Comparison of ENCODE assay signal across 8 mouse cellular contexts in genomic region chr7:81829379-81829894, GRCm38 (mm10). TPM values are rescaled to one million over a fixed set of nuclear protein-coding genes. Genes with fewer than 3 reads are reported as not detected.
DNase-seq lines count a peak whose midpoint lies in the region; ATAC-seq and TF ChIP-seq lines count a peak whose summit lies in the region.

Btbd1 (minus strand) TSS chr7:81829431.

- peaks cover 40% of the 10 kb centered on the region for H3K4me1 ChIP-seq in erythroblast, embryonic 14.5 days (ENCODE audit: control insufficient read depth)
- peaks cover 36% of the 10 kb centered on the region for H3K4me1 ChIP-seq in heart, embryonic 12.5 days (replicated peaks)
- H3K4me1 ChIP-seq in kidney, postnatal 0 days (replicated peaks; ENCODE audit: insufficient read depth, low read length) = peaks cover 23% of the 10 kb centered on the region
- peaks cover 49% of the 10 kb centered on the region for H3K4me1 ChIP-seq in liver, embryonic 12.5 days
- H3K4me1 ChIP-seq in stomach, embryonic 14.5 days (ENCODE audit: control insufficient read depth, insufficient read depth, low read length) = peaks cover 22% of the 10 kb centered on the region

- peak; percentile 83 for DNase-seq in A20 (ENCODE audit: low read depth, low spot score)
- peak; percentile 65 to 73 for DNase-seq in adrenal gland, postnatal 4 days (ENCODE audit: low spot score in 2 of 2)
- peak; percentile 94 for DNase-seq in kidney, postnatal 0 days (ENCODE audit: low spot score)
- peak; percentile 84 for DNase-seq in naive thymus-derived CD4-positive, alpha-beta T cell, adult 2 months (ENCODE audit: low read depth)

- H3K4me2 ChIP-seq in heart, embryonic 12.5 days = peak within 1 kb of the TSS; percentile 87
- peak within 1 kb of the TSS; percentile 86 for H3K4me2 ChIP-seq in kidney, postnatal 0 days (ENCODE audit: low read length)
- H3K4me2 ChIP-seq in liver, embryonic 12.5 days = peak within 1 kb of the TSS; percentile 88
- H3K4me2 ChIP-seq in stomach, embryonic 14.5 days (replicated peaks; ENCODE audit: low read depth, low read length) = peak within 1 kb of the TSS; percentile 52

- peak within 1 kb of the TSS; percentile 92 for H3K9ac ChIP-seq in heart, embryonic 12.5 days
- H3K9ac ChIP-seq in kidney, postnatal 0 days (ENCODE audit: low read depth, low read length) = peak within 1 kb of the TSS; percentile 89
- H3K9ac ChIP-seq in liver, embryonic 12.5 days = peak within 1 kb of the TSS; percentile 93
- peak within 1 kb of the TSS; percentile 76 for H3K9ac ChIP-seq in stomach, embryonic 14.5 days (replicated peaks; ENCODE audit: low read depth, low read length)

- H3K9me3 ChIP-seq in erythroblast, embryonic 14.5 days (ENCODE audit: control insufficient read depth, low read length) = no peaks in the 10 kb centered on the region
- H3K9me3 ChIP-seq in heart, embryonic 12.5 days (replicated peaks) = no peaks in the 10 kb centered on the region
- H3K9me3 ChIP-seq in kidney, postnatal 0 days (replicated peaks; ENCODE audit: low read length) = no peaks in the 10 kb centered on the region
- H3K9me3 ChIP-seq in liver, embryonic 12.5 days (replicated peaks) = no peaks in the 10 kb centered on the region
- H3K9me3 ChIP-seq in stomach, embryonic 14.5 days (ENCODE audit: control insufficient read depth, low read depth, low read length) = no peaks in the 10 kb centered on the region

- ATAC-seq in heart, embryonic 12.5 days (ENCODE audit: insufficient number of reproducible peaks, low FRiP score) = peak; percentile 93
- ATAC-seq in kidney, postnatal 0 days (replicated peaks; ENCODE audit: low FRiP score, low read depth) = peak; percentile 94
- peak; percentile 89 for ATAC-seq in liver, embryonic 12.5 days
- ATAC-seq in stomach, embryonic 14.5 days (ENCODE audit: insufficient number of reproducible peaks, insufficient read depth, low FRiP score, low read depth) = peak; percentile 90

- H3K4me3 ChIP-seq in erythroblast, embryonic 14.5 days (replicated peaks) = peak within 1 kb of the TSS; percentile 85
- H3K4me3 ChIP-seq in heart, embryonic 12.5 days = peak within 1 kb of the TSS; percentile 76
- H3K4me3 ChIP-seq in kidney, postnatal 0 days (replicated peaks; ENCODE audit: low read depth, low read length) = peak within 1 kb of the TSS; percentile 85
- H3K4me3 ChIP-seq in liver, embryonic 12.5 days = peak within 1 kb of the TSS; percentile 96
- peak within 1 kb of the TSS; percentile 81 for H3K4me3 ChIP-seq in stomach, embryonic 14.5 days (ENCODE audit: low read depth, low read length)

- peaks cover 3% of the 10 kb centered on the region for H3K36me3 ChIP-seq in erythroblast, embryonic 14.5 days (ENCODE audit: control insufficient read depth)
- H3K36me3 ChIP-seq in heart, embryonic 12.5 days = no peaks in the 10 kb centered on the region
- H3K36me3 ChIP-seq in kidney, postnatal 0 days (ENCODE audit: insufficient read depth, low read length) = no peaks in the 10 kb centered on the region
- H3K36me3 ChIP-seq in liver, embryonic 12.5 days = no peaks in the 10 kb centered on the region
- H3K36me3 ChIP-seq in stomach, embryonic 14.5 days (ENCODE audit: control insufficient read depth, insufficient read depth, low read length) = no peaks in the 10 kb centered on the region

- H3K27ac ChIP-seq in heart, embryonic 12.5 days (ENCODE audit: poor library complexity, severe bottlenecking) = peak within 1 kb of the TSS; percentile 97
- H3K27ac ChIP-seq in kidney, postnatal 0 days = peak within 1 kb of the TSS; percentile 94
- H3K27ac ChIP-seq in liver, embryonic 12.5 days = peak within 1 kb of the TSS; percentile 93
- H3K27ac ChIP-seq in stomach, embryonic 14.5 days (ENCODE audit: low read length) = peak within 1 kb of the TSS; percentile 91

- no peaks in the 10 kb centered on the region for H3K27me3 ChIP-seq in erythroblast, embryonic 14.5 days (ENCODE audit: control insufficient read depth)
- H3K27me3 ChIP-seq in heart, embryonic 12.5 days (replicated peaks) = no peaks in the 10 kb centered on the region
- no peaks in the 10 kb centered on the region for H3K27me3 ChIP-seq in kidney, postnatal 0 days (ENCODE audit: insufficient read depth, low read length)
- H3K27me3 ChIP-seq in liver, embryonic 12.5 days (replicated peaks) = no peaks in the 10 kb centered on the region
- H3K27me3 ChIP-seq in stomach, embryonic 14.5 days (ENCODE audit: control insufficient read depth, insufficient read depth, low read length) = no peaks in the 10 kb centered on the region

- TF ChIP-seq CTCF in kidney, postnatal 0 days (IDR thresholded peaks at IDR 0.05; ENCODE audit: low read depth) = no peak

- 6% methylated on average over 58 of the region's 58 CpGs for WGBS in heart, embryonic 12.5 days
- under 1% methylated on average over 56 of the region's 58 CpGs for WGBS in kidney, postnatal 0 days
- 1% methylated on average over 58 of the region's 58 CpGs for WGBS in liver, embryonic 12.5 days (ENCODE audit: insufficient replicate concordance)
- WGBS in stomach, embryonic 14.5 days = under 1% methylated on average over 56 of the region's 58 CpGs

RNA-seq across cellular contexts. Expression of gene Btbd1, which starts in this region (rescaled TPM):
- total RNA-seq in adrenal gland, postnatal 4 days (2021) = 100 to 1,000 TPM; 101 to 102 TPM
- polyA plus RNA-seq in erythroblast, embryonic 14.5 days (2012) = 0.44 and 0.58 TPM in 2 replicates
- 111 and 114 TPM in 2 replicates for polyA plus RNA-seq in heart, embryonic 12.5 days (2016; fragmentation: Nextera tagmentation; extraction: Ambion mirVana)
- polyA plus RNA-seq in kidney, postnatal 0 days (2015; fragmentation: Nextera tagmentation; extraction: Ambion mirVana) = 71.1 and 76.5 TPM in 2 replicates
- polyA plus RNA-seq in liver, embryonic 12.5 days (2016; fragmentation: Nextera tagmentation; extraction: Ambion mirVana) = 39.6 and 41.1 TPM in 2 replicates
- 80.0 and 81.8 TPM in 2 replicates for polyA plus RNA-seq in stomach, embryonic 14.5 days (2014; fragmentation: Nextera tagmentation; extraction: Ambion mirVana)

Comparison
In these comparisons a context has a peak if more than half of its experiments do, and no peak if none do; other contexts are left out.
1. Peak in every context shown above with its lines: DNase-seq, ATAC-seq, H3K4me3 ChIP-seq and H3K27ac ChIP-seq.
2. RNA of gene Btbd1 (polyA plus RNA-seq): 111 to 114 TPM in heart, embryonic 12.5 days, 80.0 to 81.8 TPM in stomach, embryonic 14.5 days, 71.1 to 76.5 TPM in kidney, postnatal 0 days and 39.6 to 41.1 TPM in liver, embryonic 12.5 days; 0.44 to 0.58 TPM in erythroblast, embryonic 14.5 days; every median in the first group is over 10 times any median in the second.